Mouse (Mus musculus): Measurements from ENCODE around the gene Bmp2k. TPM values are rescaled to one million over a fixed set of nuclear protein-coding genes. Genes with fewer than 3 reads are reported as not detected.

Bmp2k gene
- polyA plus RNA-seq, 1 experiment = 12.8 TPM

- no peak for DNase-seq (ENCODE audit: low read depth)
- no peak for TF ChIP-seq CTCF (IDR thresholded peaks at IDR 0.05; ENCODE audit: borderline replicate concordance, extremely low read depth, insufficient read depth, insufficient read length)
- TF ChIP-seq POLR2A (IDR thresholded peaks at IDR 0.05; ENCODE audit: borderline replicate concordance, extremely low read depth, insufficient read depth, insufficient read length, poor library complexity, severe bottlenecking) = no peak
These were observed 23.8 kb upstream of the Bmp2k start for GRCm38 (mm10) chr5:96973714-96974113.

- no peak for TF ChIP-seq POLR2A (IDR thresholded peaks at IDR 0.05; ENCODE audit: borderline replicate concordance, extremely low read depth, insufficient read depth, insufficient read length, poor library complexity, severe bottlenecking)
- TF ChIP-seq CTCF (IDR thresholded peaks at IDR 0.05; ENCODE audit: borderline replicate concordance, extremely low read depth, insufficient read depth, insufficient read length) = no peak
These were observed 22.8 kb upstream of the Bmp2k start for GRCm38 (mm10) chr5:96974661-96975060.

DNA sequence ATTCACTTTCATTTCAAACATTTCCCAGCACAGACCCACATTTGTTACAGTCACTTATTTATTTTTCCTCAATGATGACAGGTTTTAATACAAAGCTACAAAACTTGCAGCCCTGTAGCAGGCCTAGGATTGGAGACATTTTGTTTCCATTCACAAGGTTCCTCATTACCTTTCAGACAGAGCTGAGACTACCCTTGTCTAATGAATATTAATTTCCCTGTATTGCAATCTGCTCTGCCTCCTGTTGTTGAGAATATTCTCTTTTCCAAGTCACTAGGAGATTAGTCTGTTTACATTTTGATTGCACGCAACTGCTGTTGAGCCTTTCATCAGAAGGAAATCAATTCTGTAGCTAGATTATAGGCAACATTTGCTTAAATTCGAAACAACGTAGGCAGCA lies 22.4 kb upstream of the Bmp2k start:
- DNase-seq (ENCODE audit: low read depth) = peak; percentile 78
- TF ChIP-seq POLR2A (IDR thresholded peaks at IDR 0.05; ENCODE audit: borderline replicate concordance, extremely low read depth, insufficient read depth, insufficient read length, poor library complexity, severe bottlenecking) = no peak
- no peak for TF ChIP-seq CTCF (IDR thresholded peaks at IDR 0.05; ENCODE audit: borderline replicate concordance, extremely low read depth, insufficient read depth, insufficient read length)

More at GRCm38 (mm10) chr5:96974661-96975060, 22.8 kb upstream of the Bmp2k start:
- DNase-seq (ENCODE audit: low read depth) = peak; percentile 27

GRCm38 (mm10) chr5:96976150-96976549 lies 21.3 kb upstream of the Bmp2k start:
- no peak for TF ChIP-seq POLR2A (IDR thresholded peaks at IDR 0.05; ENCODE audit: borderline replicate concordance, extremely low read depth, insufficient read depth, insufficient read length, poor library complexity, severe bottlenecking)
- TF ChIP-seq CTCF (IDR thresholded peaks at IDR 0.05; ENCODE audit: borderline replicate concordance, extremely low read depth, insufficient read depth, insufficient read length) = no peak
- DNase-seq (ENCODE audit: low read depth) = no peak

DNA sequence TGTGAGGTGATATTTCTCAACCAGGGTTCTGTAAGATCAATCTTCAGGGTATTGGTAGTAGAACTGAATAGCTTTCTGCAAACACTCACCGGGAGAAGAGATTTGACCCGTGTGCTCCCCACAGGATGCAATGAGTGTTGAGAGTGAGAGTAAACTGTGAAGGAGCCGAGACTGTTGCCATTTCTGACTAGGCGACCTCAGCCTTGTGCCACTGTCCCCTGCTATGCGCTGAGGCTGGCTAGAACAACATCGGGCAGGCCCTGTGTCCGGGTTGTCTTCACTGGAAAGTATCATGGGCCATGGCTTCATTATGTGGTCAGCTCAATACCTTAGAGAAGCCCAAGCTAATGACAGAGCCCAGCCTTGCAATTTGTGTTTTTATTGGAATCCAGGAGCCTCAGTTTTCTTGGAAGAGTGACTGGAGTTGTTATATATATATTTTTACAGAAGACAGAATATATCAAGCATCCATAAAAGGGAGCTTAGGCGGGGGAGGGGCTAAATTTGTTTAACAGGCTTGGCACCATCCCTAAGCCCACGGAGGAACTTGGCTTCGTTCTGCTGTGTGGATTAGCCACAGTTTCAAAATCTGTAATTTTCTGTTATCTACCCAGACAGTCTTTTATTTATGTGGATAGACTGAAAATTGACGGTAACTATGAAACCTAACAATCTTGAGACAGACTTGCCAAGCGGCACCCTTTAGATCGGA lies 18.0 kb upstream of the Bmp2k start:
- DNase-seq (ENCODE audit: low read depth) = peak; percentile 56
- TF ChIP-seq POLR2A (IDR thresholded peaks at IDR 0.05; ENCODE audit: borderline replicate concordance, extremely low read depth, insufficient read depth, insufficient read length, poor library complexity, severe bottlenecking) (no peak), CTCF (IDR thresholded peaks at IDR 0.05; ENCODE audit: borderline replicate concordance, extremely low read depth, insufficient read depth, insufficient read length) (no peak)

DNA sequence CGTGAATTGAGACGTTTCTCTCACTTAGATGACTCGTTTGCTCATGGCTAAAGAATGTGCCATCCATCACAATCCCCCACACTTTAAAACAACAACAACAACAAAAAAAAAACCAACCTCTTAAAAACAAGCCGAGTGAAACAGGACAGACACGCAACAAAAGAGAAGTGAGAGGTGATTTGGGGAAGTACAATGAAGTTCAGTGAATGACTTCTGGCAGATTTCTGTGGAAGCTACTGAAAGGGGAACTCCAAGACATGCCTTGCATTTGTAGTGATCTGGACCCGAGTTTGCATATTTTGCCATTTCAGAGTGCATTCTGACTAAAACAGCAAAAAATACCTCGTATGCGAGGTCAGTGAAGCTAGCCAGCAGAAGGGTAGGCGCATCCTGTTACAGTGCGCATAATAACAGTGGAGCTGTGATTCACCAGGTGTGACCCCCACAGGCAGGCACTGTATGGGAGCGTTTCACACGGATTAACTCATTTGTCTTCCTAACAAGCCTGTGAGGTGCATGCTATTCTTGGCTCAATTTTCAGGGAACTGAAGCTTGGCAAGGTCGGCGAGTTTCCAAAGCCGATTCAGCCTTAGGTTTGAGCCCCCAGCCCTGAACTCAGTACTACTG lies 17.4 kb upstream of the Bmp2k start:
- TF ChIP-seq CTCF (IDR thresholded peaks at IDR 0.05; ENCODE audit: borderline replicate concordance, extremely low read depth, insufficient read depth, insufficient read length) (no peak), POLR2A (IDR thresholded peaks at IDR 0.05; ENCODE audit: borderline replicate concordance, extremely low read depth, insufficient read depth, insufficient read length, poor library complexity, severe bottlenecking) (no peak)
- DNase-seq (ENCODE audit: low read depth) = peak; percentile 62

DNA sequence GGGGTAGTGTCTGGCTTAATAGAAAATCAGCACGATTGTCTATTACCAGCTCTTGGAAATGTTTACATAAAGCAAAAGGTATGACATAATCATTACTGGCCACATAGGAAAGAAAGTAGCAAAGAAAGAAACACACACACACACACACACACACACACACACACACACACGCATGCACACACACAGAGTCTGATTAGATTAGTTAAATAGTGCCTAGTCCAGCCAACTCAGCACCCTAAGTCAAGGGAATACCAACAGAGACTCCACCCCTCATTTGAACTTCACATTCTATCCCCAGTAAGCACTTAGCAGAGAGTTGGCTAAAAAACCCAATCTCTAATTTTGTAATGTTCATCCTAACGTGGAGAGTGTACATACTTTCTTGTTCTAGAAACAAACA lies 15.5 kb upstream of the Bmp2k start:
- no peak for DNase-seq (ENCODE audit: low read depth)
- TF ChIP-seq CTCF (IDR thresholded peaks at IDR 0.05; ENCODE audit: borderline replicate concordance, extremely low read depth, insufficient read depth, insufficient read length) = no peak
- TF ChIP-seq POLR2A (IDR thresholded peaks at IDR 0.05; ENCODE audit: borderline replicate concordance, extremely low read depth, insufficient read depth, insufficient read length, poor library complexity, severe bottlenecking) = no peak

DNA sequence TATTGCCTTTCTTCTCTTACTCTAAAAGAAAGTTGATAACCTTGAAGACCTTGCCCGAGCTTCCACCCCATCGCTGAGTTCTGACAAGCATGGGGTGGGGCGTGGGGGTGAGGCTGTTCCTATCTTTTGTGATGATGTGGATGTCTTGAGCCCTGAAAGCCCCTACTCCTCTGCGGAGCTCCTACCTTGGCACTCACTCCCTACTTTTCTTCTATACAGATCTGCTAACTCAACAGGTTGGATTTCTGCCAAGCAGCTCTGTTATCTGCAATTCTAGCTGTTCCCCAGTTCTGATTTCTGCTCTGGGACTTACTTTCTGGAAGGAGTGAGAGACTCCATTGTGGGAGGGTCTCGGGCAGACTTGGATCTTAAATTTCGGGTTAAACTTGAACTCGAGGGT lies 14.3 kb upstream of the Bmp2k start:
- TF ChIP-seq POLR2A (IDR thresholded peaks at IDR 0.05; ENCODE audit: borderline replicate concordance, extremely low read depth, insufficient read depth, insufficient read length, poor library complexity, severe bottlenecking) = no peak
- no peak for TF ChIP-seq CTCF (IDR thresholded peaks at IDR 0.05; ENCODE audit: borderline replicate concordance, extremely low read depth, insufficient read depth, insufficient read length)
- DNase-seq (ENCODE audit: low read depth) = peak; percentile 51

GRCm38 (mm10) chr5:96986850-96987249 lies 10.6 kb upstream of the Bmp2k start:
- DNase-seq (ENCODE audit: low read depth) = no peak
- TF ChIP-seq CTCF (IDR thresholded peaks at IDR 0.05; ENCODE audit: borderline replicate concordance, extremely low read depth, insufficient read depth, insufficient read length) = no peak
- TF ChIP-seq POLR2A (IDR thresholded peaks at IDR 0.05; ENCODE audit: borderline replicate concordance, extremely low read depth, insufficient read depth, insufficient read length, poor library complexity, severe bottlenecking) = no peak

DNA sequence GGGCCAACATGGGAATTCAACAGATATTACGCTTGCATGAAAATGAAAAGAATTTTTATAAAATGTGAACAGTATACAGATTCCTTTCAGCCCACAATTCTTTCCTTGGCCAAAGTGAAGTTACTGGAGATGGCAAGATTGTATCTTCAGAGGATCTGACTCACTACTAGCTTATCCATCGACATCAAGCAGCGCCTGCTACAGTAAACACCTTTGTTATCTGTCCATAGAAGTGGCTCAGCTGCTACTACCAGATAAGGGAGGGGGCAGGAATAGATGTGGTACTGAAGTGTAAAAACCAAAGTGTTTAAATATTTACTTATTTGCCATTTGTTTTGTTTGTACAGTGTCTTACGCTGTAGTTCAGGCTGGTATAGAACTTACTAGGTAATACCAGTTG lies 8.6 kb upstream of the Bmp2k start:
- DNase-seq (ENCODE audit: low read depth) = no peak
- TF ChIP-seq POLR2A (IDR thresholded peaks at IDR 0.05; ENCODE audit: borderline replicate concordance, extremely low read depth, insufficient read depth, insufficient read length, poor library complexity, severe bottlenecking) (no peak), CTCF (IDR thresholded peaks at IDR 0.05; ENCODE audit: borderline replicate concordance, extremely low read depth, insufficient read depth, insufficient read length) (no peak)

DNA sequence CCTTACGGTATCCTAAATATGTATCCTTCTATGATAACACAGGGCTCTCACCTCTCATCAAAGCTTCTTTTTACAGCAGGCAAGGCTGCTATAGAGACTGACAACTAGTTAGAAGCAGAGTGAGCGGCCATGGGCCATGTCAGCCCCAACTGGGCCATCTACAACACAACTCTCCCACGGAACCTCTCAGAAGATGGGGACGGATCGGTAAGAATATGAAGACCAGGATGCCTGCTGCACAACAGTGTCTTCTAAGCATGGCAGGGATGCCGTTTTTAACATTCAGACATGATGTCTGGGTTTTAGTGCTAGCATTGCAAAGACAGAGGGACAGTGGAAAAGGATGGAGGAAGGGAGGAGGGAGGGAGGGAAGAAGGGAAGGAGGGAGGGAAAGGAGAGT lies 6.3 kb upstream of the Bmp2k start:
- no peak for DNase-seq (ENCODE audit: low read depth)
- TF ChIP-seq POLR2A (IDR thresholded peaks at IDR 0.05; ENCODE audit: borderline replicate concordance, extremely low read depth, insufficient read depth, insufficient read length, poor library complexity, severe bottlenecking) = no peak
- no peak for TF ChIP-seq CTCF (IDR thresholded peaks at IDR 0.05; ENCODE audit: borderline replicate concordance, extremely low read depth, insufficient read depth, insufficient read length)

GRCm38 (mm10) chr5:96992651-96993050 lies 4.8 kb upstream of the Bmp2k start:
- DNase-seq (ENCODE audit: low read depth) = no peak
- no peak for TF ChIP-seq POLR2A (IDR thresholded peaks at IDR 0.05; ENCODE audit: borderline replicate concordance, extremely low read depth, insufficient read depth, insufficient read length, poor library complexity, severe bottlenecking)
- no peak for TF ChIP-seq CTCF (IDR thresholded peaks at IDR 0.05; ENCODE audit: borderline replicate concordance, extremely low read depth, insufficient read depth, insufficient read length)

Data from brain, embryonic 14.5 days (tissue).